Mouse (Mus musculus) kidney, adult 2 months (tissue): Measurements from ENCODE around the gene Synj1.

ENCODE experiments used
- CTCF ChIP-seq: fragments of 200-500 bp; conservative IDR thresholded peaks from 2 replicates; pipeline ENCODE4 v1.5.1; 2011; ENCODE audit warnings: low read depth, mild to moderate bottlenecking, control low read depth, low read length, moderate library complexity, mixed read lengths; ENCODE audit not compliant: insufficient read depth, insufficient read length
- POLR2A ChIP-seq: fragments of 200-500 bp; IDR thresholded peaks from one replicate; pipeline ENCODE4 v1.6.1; 2011; ENCODE audit warnings: low read depth, low read length, control low read depth

DNA sequence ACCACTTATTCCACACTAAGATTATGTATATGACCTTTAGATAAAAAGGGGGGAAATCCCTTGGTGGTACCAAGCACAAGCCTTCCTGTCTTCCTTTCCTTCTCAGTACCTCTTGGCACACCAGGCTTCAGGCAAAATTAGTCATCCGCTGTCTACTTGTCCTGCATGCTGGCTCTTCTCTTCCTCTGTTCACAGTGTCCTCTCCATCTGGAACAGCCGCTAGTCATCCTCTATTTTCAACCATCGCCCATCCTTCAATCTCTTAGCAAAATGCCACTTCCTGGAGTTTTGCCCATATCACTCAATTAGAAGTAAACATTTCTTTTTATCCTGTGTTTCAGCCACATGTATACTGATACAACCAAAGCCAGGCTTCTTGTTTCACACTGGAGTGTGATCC is 13.3 kb downstream of the Synj1 start:
- TF ChIP-seq POLR2A (no peak), CTCF (no peak)
